Mouse (Mus musculus) layer of hippocampus, adult 11-12 months (tissue): ENCODE measurements around the gene Cacna1c.
"Not testable (repeated sequence)": the region's sequence is repeated elsewhere in the genome, so short reads cannot be mapped to it uniquely, and the experiment has no call there.

Source experiments
- DNase-seq: peaks from one replicate; pipeline ENCODE4 v3.0.0; 2022; ENCODE audit warnings: low spot score

Cacna1c gene

GRCm38 (mm10) chr6:119213375-119213774, 17.2 kb upstream of the Cacna1c start:
- DNase-seq: no peak

- DNase-seq: not testable (repeated sequence)
These were observed 9.8 kb upstream of the Cacna1c start for GRCm38 (mm10) chr6:119206006-119206405.

- DNase-seq: no peak
These were observed 8.7 kb upstream of the Cacna1c start for GRCm38 (mm10) chr6:119204915-119205314.

- DNase-seq: no peak
These were observed 8.1 kb upstream of the Cacna1c start for GRCm38 (mm10) chr6:119204286-119204685.

GRCm38 (mm10) chr6:119201575-119201974, 5.4 kb upstream of the Cacna1c start:
- DNase-seq: no peak

GRCm38 (mm10) chr6:119200362-119200761, 4.1 kb upstream of the Cacna1c start:
- no peak for DNase-seq

GRCm38 (mm10) chr6:119199274-119199879, 3.2 kb upstream of the Cacna1c start:
- DNase-seq: no peak

- DNase-seq: no peak
These were observed 2.5 kb upstream of the Cacna1c start for GRCm38 (mm10) chr6:119198534-119199273.

- DNase-seq: no peak
These were observed 1.6 kb downstream of the Cacna1c start for GRCm38 (mm10) chr6:119194601-119195000.

GRCm38 (mm10) chr6:119194161-119194560, 2.1 kb downstream of the Cacna1c start:
- no peak for DNase-seq

GRCm38 (mm10) chr6:119193571-119194154, 2.6 kb downstream of the Cacna1c start:
- DNase-seq: no peak

GRCm38 (mm10) chr6:119191478-119191877, 4.7 kb downstream of the Cacna1c start:
- no peak for DNase-seq

GRCm38 (mm10) chr6:119187631-119188030, 8.6 kb downstream of the Cacna1c start:
- no peak for DNase-seq

- DNase-seq: peak; percentile 21
These were observed 9.6 kb downstream of the Cacna1c start for GRCm38 (mm10) chr6:119186658-119187057.

- DNase-seq: no peak
These were observed 12.4 kb downstream of the Cacna1c start for GRCm38 (mm10) chr6:119183781-119184180.

- DNase-seq: no peak
These were observed 14.0 kb downstream of the Cacna1c start for GRCm38 (mm10) chr6:119182211-119182610.

- DNase-seq: no peak
These were observed 16.0 kb downstream of the Cacna1c start for GRCm38 (mm10) chr6:119180188-119180587.

- no peak for DNase-seq
These were observed 19.1 kb downstream of the Cacna1c start for GRCm38 (mm10) chr6:119177101-119177500.

- no peak for DNase-seq
These were observed 20.1 kb downstream of the Cacna1c start for GRCm38 (mm10) chr6:119176103-119176502.

- peak; percentile 87 for DNase-seq
These were observed 21.0 kb downstream of the Cacna1c start, which contains the start of gene Dcp1b for GRCm38 (mm10) chr6:119175078-119175853. Dcp1b (plus strand) TSS chr6:119175253.

- no peak for DNase-seq
These were observed 21.7 kb downstream of the Cacna1c start for GRCm38 (mm10) chr6:119174307-119175074.

- DNase-seq: no peak
These were observed 30.5 kb downstream of the Cacna1c start for GRCm38 (mm10) chr6:119165677-119166076.
